Mouse (Mus musculus): ENCODE data around the gene Zfp941. TPM values are rescaled to one million over a fixed set of nuclear protein-coding genes. Genes with fewer than 3 reads are reported as not detected.
A peak's percentile ranks its signal among the peaks of the same experiment; 100 is the strongest.

The Zfp941 gene
- polyA plus RNA-seq, 1 experiment, result 0.13 TPM

DNA sequence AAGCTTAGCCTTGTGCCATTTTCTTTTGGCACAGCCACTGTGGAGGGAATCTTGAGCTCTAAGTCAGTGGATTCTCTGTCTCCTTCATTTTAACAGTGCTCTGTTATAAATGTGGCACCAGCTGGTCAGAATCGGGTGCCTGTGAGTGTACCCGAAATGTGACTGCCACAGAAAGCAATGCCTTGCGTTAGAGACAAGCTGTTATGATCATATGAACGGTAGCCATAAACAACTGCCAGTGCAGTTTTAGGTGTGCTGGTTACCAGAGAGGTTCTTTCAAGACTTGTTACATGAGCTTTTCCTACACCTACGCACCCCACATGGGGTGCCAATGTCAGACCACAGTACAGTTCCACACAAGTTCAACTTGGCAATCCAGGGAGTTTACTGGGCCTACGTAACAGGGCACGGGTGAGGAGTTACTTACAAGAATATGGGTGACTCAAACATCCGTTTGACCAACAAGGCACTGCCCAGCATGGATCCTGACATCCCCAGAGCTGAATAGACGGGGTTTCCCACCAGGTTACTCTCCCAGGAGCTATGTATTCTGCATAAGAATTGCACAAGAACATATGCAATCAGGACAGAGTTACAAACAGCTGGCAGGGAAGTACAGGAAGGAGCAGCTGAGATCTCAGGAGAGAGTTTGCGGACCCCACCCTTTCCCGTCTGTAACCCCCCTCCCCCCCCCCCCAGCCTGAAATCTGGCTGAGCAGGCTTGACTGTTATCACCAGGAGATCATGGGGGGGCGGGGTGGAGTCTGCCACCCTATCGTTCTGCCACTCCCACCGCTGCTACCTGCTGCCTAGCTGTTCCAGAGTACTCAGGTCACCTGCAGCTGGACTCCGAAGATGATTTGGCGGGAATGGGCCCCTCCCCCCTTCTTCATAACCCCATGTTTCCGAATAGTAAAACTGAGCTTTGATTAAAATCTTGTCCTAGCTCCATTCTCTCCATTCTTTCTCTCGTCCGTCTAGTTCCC, 19.1 kb upstream of the Zfp941 start:
- Histone ChIP-seq H3K79me2 (ENCODE audit: control insufficient read depth, insufficient read depth) (no peaks in the 10 kb centered on the region), H3K27me3 (ENCODE audit: control insufficient read depth, insufficient read depth, insufficient read length) (peaks cover 6% of the 10 kb centered on the region), H3K36me3 (ENCODE audit: control insufficient read depth, insufficient read depth) (no peaks in the 10 kb centered on the region), H3K4me3 (no peak overlapping the region), H3K4me2 (ENCODE audit: low read depth) (peak overlapping the region; percentile 41), H3ac (ENCODE audit: control insufficient read depth, insufficient read length) (no peak overlapping the region)
- TF ChIP-seq REST (IDR thresholded peaks at IDR 0.05; ENCODE audit: insufficient read depth, insufficient read length) (no peak), MYOG (IDR thresholded peaks at IDR 0.05; ENCODE audit: control insufficient read depth in 1 of 3, insufficient read depth in 1 of 3, insufficient read length in 2 of 3, low read depth in 2 of 3) (no peak), MAX (IDR thresholded peaks at IDR 0.05; ENCODE audit: low read depth) (no peak), TCF3 (IDR thresholded peaks at IDR 0.05; ENCODE audit: insufficient read length, low read depth) (no peak), MYOD1 (IDR thresholded peaks at IDR 0.05; ENCODE audit: control insufficient read depth in 1 of 3, insufficient read length in 2 of 3, low read depth in 2 of 3) (no peak)

DNA sequence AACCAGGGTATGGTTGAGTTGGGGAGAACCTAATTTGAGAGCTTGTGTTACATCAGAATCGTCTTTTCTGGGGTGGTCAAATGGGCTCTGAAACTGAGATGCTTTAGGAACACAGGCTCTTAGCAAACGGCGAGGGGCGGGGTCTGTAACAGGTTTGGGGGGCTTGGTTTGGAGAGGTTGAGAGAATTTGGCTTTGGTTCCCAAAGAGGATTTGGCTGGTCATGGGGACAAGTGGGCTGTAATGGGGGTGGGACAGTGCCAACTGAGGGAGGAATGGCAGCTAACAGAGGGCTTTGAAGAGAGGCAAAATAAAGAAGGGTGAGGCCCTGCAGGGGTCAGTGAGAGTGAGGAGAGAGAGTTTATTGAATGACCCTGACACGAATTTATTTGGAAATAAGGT, 17.6 kb upstream of the Zfp941 start:
- Histone ChIP-seq H3K4me3 (no peak overlapping the region), H3K27me3 (ENCODE audit: control insufficient read depth, insufficient read depth, insufficient read length) (peaks cover 6% of the 10 kb centered on the region), H3K79me2 (ENCODE audit: control insufficient read depth, insufficient read depth) (no peaks in the 10 kb centered on the region), H3ac (ENCODE audit: control insufficient read depth, insufficient read length) (no peak overlapping the region), H3K36me3 (ENCODE audit: control insufficient read depth, insufficient read depth) (no peaks in the 10 kb centered on the region), H3K4me2 (ENCODE audit: low read depth) (no peak overlapping the region)
- no peak for TF ChIP-seq POLR2A (IDR thresholded peaks at IDR 0.05; ENCODE audit: insufficient read length, low read depth)
- TF ChIP-seq REST (IDR thresholded peaks at IDR 0.05; ENCODE audit: insufficient read depth, insufficient read length), result no peak
- TF ChIP-seq TCF12 (IDR thresholded peaks at IDR 0.05; ENCODE audit: insufficient read depth, poor library complexity, severe bottlenecking), result no peak
- TF ChIP-seq SRF (IDR thresholded peaks at IDR 0.05; ENCODE audit: control insufficient read depth, insufficient read length, low read depth), result no peak
- TF ChIP-seq E2F4 (IDR thresholded peaks at IDR 0.05; ENCODE audit: insufficient read depth), result no peak
- TF ChIP-seq MAX (IDR thresholded peaks at IDR 0.05; ENCODE audit: low read depth), result no peak
- TF ChIP-seq CEBPB (IDR thresholded peaks at IDR 0.05; ENCODE audit: insufficient read depth, poor library complexity, severe bottlenecking), result no peak

DNA sequence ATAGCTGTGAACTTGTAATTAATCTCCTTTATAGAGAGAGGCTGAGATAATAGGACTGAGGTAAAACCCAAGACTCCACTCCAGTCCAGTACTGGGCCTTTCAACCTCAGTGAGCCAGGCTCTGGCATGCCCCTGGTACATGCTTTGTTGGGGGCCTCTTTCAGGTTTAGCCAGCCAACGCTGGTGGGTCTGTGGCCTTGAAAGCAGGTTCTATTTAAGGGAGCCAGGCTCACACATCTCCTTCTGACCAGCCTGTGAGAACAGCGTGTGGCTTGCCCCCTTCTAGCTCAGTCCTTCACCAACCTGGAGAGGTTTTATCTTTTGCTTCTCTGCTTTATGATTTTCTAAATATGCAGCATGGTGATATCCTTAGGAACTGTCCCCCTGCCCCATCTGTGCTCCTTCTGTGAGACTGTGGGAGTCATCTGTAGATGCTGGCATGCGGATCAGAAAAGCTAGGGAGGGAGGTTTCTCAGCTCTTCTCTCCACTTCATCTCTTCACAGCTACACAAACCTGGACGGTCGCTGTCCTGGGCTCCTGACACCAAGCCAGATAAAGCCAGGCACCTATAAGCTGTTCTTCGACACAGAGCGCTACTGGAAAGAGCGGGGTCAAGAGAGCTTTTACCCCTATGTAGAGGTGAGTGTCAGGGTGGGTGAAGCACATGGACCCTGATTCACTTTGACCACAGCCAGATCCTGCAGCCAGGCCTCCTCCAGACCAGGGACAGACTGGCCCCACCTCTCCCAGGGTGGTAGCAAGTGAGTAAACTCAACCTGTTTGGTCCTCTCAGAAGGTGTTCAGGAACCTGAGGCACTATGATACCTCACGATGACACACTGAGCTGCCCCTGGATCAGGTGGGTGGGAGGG, 14.5 kb upstream of the Zfp941 start:
- H3K79me2 ChIP-seq (ENCODE audit: control insufficient read depth, insufficient read depth), result no peaks in the 10 kb centered on the region
- no peak overlapping the region for H3ac ChIP-seq (ENCODE audit: control insufficient read depth, insufficient read length)
- no peaks in the 10 kb centered on the region for H3K27me3 ChIP-seq (ENCODE audit: control insufficient read depth, insufficient read depth, insufficient read length)
- no peak overlapping the region for H3K4me3 ChIP-seq
- H3K4me2 ChIP-seq (ENCODE audit: low read depth), result no peak overlapping the region
- TF ChIP-seq E2F4 (IDR thresholded peaks at IDR 0.05; ENCODE audit: insufficient read depth), result no peak
- H3K36me3 ChIP-seq (ENCODE audit: control insufficient read depth, insufficient read depth), result no peaks in the 10 kb centered on the region

DNA sequence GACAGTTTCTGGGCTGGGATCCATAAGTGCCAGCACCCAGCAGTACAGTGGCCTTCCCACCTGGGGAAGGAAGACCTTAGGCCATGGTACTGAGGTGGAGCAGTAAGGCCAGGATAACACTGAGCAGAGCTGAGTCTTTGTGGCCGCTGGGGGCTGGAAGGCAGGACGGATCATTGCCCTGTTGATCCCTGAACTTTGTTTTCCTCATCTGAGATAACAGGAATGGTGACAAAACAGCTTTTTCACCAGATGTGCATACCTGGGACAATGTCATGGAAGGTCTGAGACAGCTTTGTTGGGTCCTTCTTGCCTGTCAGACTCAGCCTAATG, 13.7 kb upstream of the Zfp941 start:
- no peak overlapping the region for H3ac ChIP-seq (ENCODE audit: control insufficient read depth, insufficient read length)
- TF ChIP-seq CEBPB (IDR thresholded peaks at IDR 0.05; ENCODE audit: insufficient read depth, poor library complexity, severe bottlenecking) (no peak), SRF (IDR thresholded peaks at IDR 0.05; ENCODE audit: control insufficient read depth, insufficient read length, low read depth) (no peak), MAX (IDR thresholded peaks at IDR 0.05; ENCODE audit: low read depth) (no peak), E2F4 (IDR thresholded peaks at IDR 0.05; ENCODE audit: insufficient read depth) (no peak), REST (IDR thresholded peaks at IDR 0.05; ENCODE audit: insufficient read depth, insufficient read length) (no peak), TCF3 (IDR thresholded peaks at IDR 0.05; ENCODE audit: insufficient read length, low read depth) (no peak), MYOG (IDR thresholded peaks at IDR 0.05; ENCODE audit: control insufficient read depth in 1 of 3, insufficient read depth in 1 of 3, insufficient read length in 2 of 3, low read depth in 2 of 3) (no peak), POLR2AphosphoS2 (IDR thresholded peaks at IDR 0.05; ENCODE audit: insufficient read length, low read depth) (no peak), USF1 (IDR thresholded peaks at IDR 0.05; ENCODE audit: low read depth) (no peak), POLR2A (IDR thresholded peaks at IDR 0.05; ENCODE audit: insufficient read length, low read depth) (no peak), TCF12 (IDR thresholded peaks at IDR 0.05; ENCODE audit: insufficient read depth, poor library complexity, severe bottlenecking) (no peak), MYOD1 (IDR thresholded peaks at IDR 0.05; ENCODE audit: control insufficient read depth in 1 of 3, insufficient read length in 2 of 3, low read depth in 2 of 3) (no peak)
- no peaks in the 10 kb centered on the region for H3K27me3 ChIP-seq (ENCODE audit: control insufficient read depth, insufficient read depth, insufficient read length)
- no peaks in the 10 kb centered on the region for H3K79me2 ChIP-seq (ENCODE audit: control insufficient read depth, insufficient read depth)
- H3K36me3 ChIP-seq (ENCODE audit: control insufficient read depth, insufficient read depth), result no peaks in the 10 kb centered on the region
- no peak overlapping the region for H3K4me2 ChIP-seq (ENCODE audit: low read depth)
- no peak overlapping the region for H3K4me3 ChIP-seq
